Mouse (Mus musculus): ENCODE results near the gene Ascc3. TPM values are rescaled to one million over a fixed set of nuclear protein-coding genes. Genes with fewer than 3 reads are reported as not detected.

The Ascc3 gene
- polyA plus RNA-seq, 1 experiment from 2014 or later: 28.8 TPM

GRCm38 (mm10) chr10:50704898-50705297 is 112.4 kb downstream of the Ascc3 start:
- no peak overlapping the region for H3K9ac ChIP-seq (ENCODE audit: low read depth, low read length)
- H3K36me3 ChIP-seq (ENCODE audit: control insufficient read depth, insufficient read depth, low read length): no peaks in the 10 kb centered on the region
- H3K4me2 ChIP-seq: no peak overlapping the region
- no peaks in the 10 kb centered on the region for H3K4me1 ChIP-seq (ENCODE audit: control insufficient read depth, insufficient read depth, low read length)
- WGBS (ENCODE audit: insufficient replicate concordance): 91% methylated on average over 3 of the region's 3 CpGs
- no peak overlapping the region for H3K27ac ChIP-seq (ENCODE audit: low read depth, low read length)
- H3K9me3 ChIP-seq (replicated peaks; ENCODE audit: control insufficient read depth, low read length): no peaks in the 10 kb centered on the region
- H3K27me3 ChIP-seq (ENCODE audit: control insufficient read depth, insufficient read depth, low read length): no peaks in the 10 kb centered on the region
- no peak for ATAC-seq (replicated peaks; ENCODE audit: insufficient number of reproducible peaks, low FRiP score, low TSS enrichment)
- H3K4me3 ChIP-seq (ENCODE audit: low read depth, low read length): no peak overlapping the region

GRCm38 (mm10) chr10:50711286-50711685 is 118.8 kb downstream of the Ascc3 start:
- H3K27me3 ChIP-seq (ENCODE audit: control insufficient read depth, insufficient read depth, low read length): no peaks in the 10 kb centered on the region
- no peak for ATAC-seq (replicated peaks; ENCODE audit: insufficient number of reproducible peaks, low FRiP score, low TSS enrichment)
- H3K27ac ChIP-seq (ENCODE audit: low read depth, low read length): no peak overlapping the region
- 87% methylated on average over 3 of the region's 3 CpGs for WGBS (ENCODE audit: insufficient replicate concordance)
- no peaks in the 10 kb centered on the region for H3K9me3 ChIP-seq (replicated peaks; ENCODE audit: control insufficient read depth, low read length)
- H3K4me2 ChIP-seq: no peak overlapping the region
- H3K4me3 ChIP-seq (ENCODE audit: low read depth, low read length): no peak overlapping the region
- H3K36me3 ChIP-seq (ENCODE audit: control insufficient read depth, insufficient read depth, low read length): no peaks in the 10 kb centered on the region
- H3K4me1 ChIP-seq (ENCODE audit: control insufficient read depth, insufficient read depth, low read length): no peaks in the 10 kb centered on the region
- H3K9ac ChIP-seq (ENCODE audit: low read depth, low read length): no peak overlapping the region

- ATAC-seq (replicated peaks; ENCODE audit: insufficient number of reproducible peaks, low FRiP score, low TSS enrichment): no peak
- H3K9ac ChIP-seq (ENCODE audit: low read depth, low read length): no peak overlapping the region
- WGBS (ENCODE audit: insufficient replicate concordance): 92% methylated on average over 1 of the region's 1 CpGs
Measured at GRCm38 (mm10) chr10:50711765-50712164, 119.3 kb downstream of the Ascc3 start.

GRCm38 (mm10) chr10:50733459-50733858 is 141.0 kb downstream of the Ascc3 start:
- ATAC-seq (replicated peaks; ENCODE audit: insufficient number of reproducible peaks, low FRiP score, low TSS enrichment): no peak

More at GRCm38 (mm10) chr10:50711765-50712164, 119.3 kb downstream of the Ascc3 start:
- H3K27me3 ChIP-seq (ENCODE audit: control insufficient read depth, insufficient read depth, low read length): no peaks in the 10 kb centered on the region
- no peaks in the 10 kb centered on the region for H3K36me3 ChIP-seq (ENCODE audit: control insufficient read depth, insufficient read depth, low read length)
- H3K4me1 ChIP-seq (ENCODE audit: control insufficient read depth, insufficient read depth, low read length): no peaks in the 10 kb centered on the region
- no peak overlapping the region for H3K4me3 ChIP-seq (ENCODE audit: low read depth, low read length)
- H3K4me2 ChIP-seq: no peak overlapping the region
- H3K9me3 ChIP-seq (replicated peaks; ENCODE audit: control insufficient read depth, low read length): no peaks in the 10 kb centered on the region
- no peak overlapping the region for H3K27ac ChIP-seq (ENCODE audit: low read depth, low read length)

GRCm38 (mm10) chr10:50762069-50762468 is 169.6 kb downstream of the Ascc3 start:
- no peaks in the 10 kb centered on the region for H3K27me3 ChIP-seq (ENCODE audit: control insufficient read depth, insufficient read depth, low read length)
- H3K36me3 ChIP-seq (ENCODE audit: control insufficient read depth, insufficient read depth, low read length): no peaks in the 10 kb centered on the region
- H3K27ac ChIP-seq (ENCODE audit: low read depth, low read length): no peak overlapping the region
- no peaks in the 10 kb centered on the region for H3K4me1 ChIP-seq (ENCODE audit: control insufficient read depth, insufficient read depth, low read length)
- H3K9ac ChIP-seq (ENCODE audit: low read depth, low read length): no peak overlapping the region
- no peak overlapping the region for H3K4me2 ChIP-seq
- H3K4me3 ChIP-seq (ENCODE audit: low read depth, low read length): no peak overlapping the region
- ATAC-seq (replicated peaks; ENCODE audit: insufficient number of reproducible peaks, low FRiP score, low TSS enrichment): no peak
- H3K9me3 ChIP-seq (replicated peaks; ENCODE audit: control insufficient read depth, low read length): no peaks in the 10 kb centered on the region
- WGBS (ENCODE audit: insufficient replicate concordance): 82% methylated on average over 2 of the region's 2 CpGs

More at GRCm38 (mm10) chr10:50733459-50733858, 141.0 kb downstream of the Ascc3 start:
- Histone ChIP-seq H3K9me3 (replicated peaks; ENCODE audit: control insufficient read depth, low read length) (no peaks in the 10 kb centered on the region), H3K4me1 (ENCODE audit: control insufficient read depth, insufficient read depth, low read length) (no peaks in the 10 kb centered on the region), H3K27ac (ENCODE audit: low read depth, low read length) (no peak overlapping the region), H3K9ac (ENCODE audit: low read depth, low read length) (no peak overlapping the region), H3K27me3 (ENCODE audit: control insufficient read depth, insufficient read depth, low read length) (no peaks in the 10 kb centered on the region), H3K4me3 (ENCODE audit: low read depth, low read length) (no peak overlapping the region), H3K4me2 (no peak overlapping the region), H3K36me3 (ENCODE audit: control insufficient read depth, insufficient read depth, low read length) (no peaks in the 10 kb centered on the region)

GRCm38 (mm10) chr10:50762984-50763383 is 170.5 kb downstream of the Ascc3 start:
- Histone ChIP-seq H3K27ac (ENCODE audit: low read depth, low read length) (no peak overlapping the region), H3K36me3 (ENCODE audit: control insufficient read depth, insufficient read depth, low read length) (no peaks in the 10 kb centered on the region), H3K4me3 (ENCODE audit: low read depth, low read length) (no peak overlapping the region), H3K9me3 (replicated peaks; ENCODE audit: control insufficient read depth, low read length) (no peaks in the 10 kb centered on the region), H3K4me1 (ENCODE audit: control insufficient read depth, insufficient read depth, low read length) (no peaks in the 10 kb centered on the region), H3K4me2 (no peak overlapping the region), H3K27me3 (ENCODE audit: control insufficient read depth, insufficient read depth, low read length) (no peaks in the 10 kb centered on the region), H3K9ac (ENCODE audit: low read depth, low read length) (no peak overlapping the region)
- 89% methylated on average over 2 of the region's 2 CpGs for WGBS (ENCODE audit: insufficient replicate concordance)
- ATAC-seq (replicated peaks; ENCODE audit: insufficient number of reproducible peaks, low FRiP score, low TSS enrichment): no peak

- H3K27me3 ChIP-seq (ENCODE audit: control insufficient read depth, insufficient read depth, low read length): no peaks in the 10 kb centered on the region
- H3K9me3 ChIP-seq (replicated peaks; ENCODE audit: control insufficient read depth, low read length): no peaks in the 10 kb centered on the region
- H3K4me2 ChIP-seq: no peak overlapping the region
- no peak overlapping the region for H3K4me3 ChIP-seq (ENCODE audit: low read depth, low read length)
- H3K4me1 ChIP-seq (ENCODE audit: control insufficient read depth, insufficient read depth, low read length): no peaks in the 10 kb centered on the region
- H3K27ac ChIP-seq (ENCODE audit: low read depth, low read length): no peak overlapping the region
- 83% methylated on average over 7 of the region's 7 CpGs for WGBS (ENCODE audit: insufficient replicate concordance)
- no peaks in the 10 kb centered on the region for H3K36me3 ChIP-seq (ENCODE audit: control insufficient read depth, insufficient read depth, low read length)
- no peak for ATAC-seq (replicated peaks; ENCODE audit: insufficient number of reproducible peaks, low FRiP score, low TSS enrichment)
- H3K9ac ChIP-seq (ENCODE audit: low read depth, low read length): no peak overlapping the region
Measured at GRCm38 (mm10) chr10:50763457-50764310, 171.2 kb downstream of the Ascc3 start.

- 73% methylated on average over 2 of the region's 2 CpGs for WGBS (ENCODE audit: insufficient replicate concordance)
- H3K4me2 ChIP-seq: no peak overlapping the region
- H3K27ac ChIP-seq (ENCODE audit: low read depth, low read length): no peak overlapping the region
- no peaks in the 10 kb centered on the region for H3K36me3 ChIP-seq (ENCODE audit: control insufficient read depth, insufficient read depth, low read length)
- H3K9me3 ChIP-seq (replicated peaks; ENCODE audit: control insufficient read depth, low read length): no peaks in the 10 kb centered on the region
- H3K4me3 ChIP-seq (ENCODE audit: low read depth, low read length): no peak overlapping the region
- no peak overlapping the region for H3K9ac ChIP-seq (ENCODE audit: low read depth, low read length)
- no peaks in the 10 kb centered on the region for H3K4me1 ChIP-seq (ENCODE audit: control insufficient read depth, insufficient read depth, low read length)
- ATAC-seq (replicated peaks; ENCODE audit: insufficient number of reproducible peaks, low FRiP score, low TSS enrichment): no peak
- H3K27me3 ChIP-seq (ENCODE audit: control insufficient read depth, insufficient read depth, low read length): no peaks in the 10 kb centered on the region
Measured at GRCm38 (mm10) chr10:50772811-50773210, 180.3 kb downstream of the Ascc3 start.

GRCm38 (mm10) chr10:50773846-50774245 is 181.4 kb downstream of the Ascc3 start:
- Histone ChIP-seq H3K27me3 (ENCODE audit: control insufficient read depth, insufficient read depth, low read length) (no peaks in the 10 kb centered on the region), H3K4me2 (no peak overlapping the region), H3K9me3 (replicated peaks; ENCODE audit: control insufficient read depth, low read length) (no peaks in the 10 kb centered on the region), H3K27ac (ENCODE audit: low read depth, low read length) (no peak overlapping the region), H3K4me1 (ENCODE audit: control insufficient read depth, insufficient read depth, low read length) (no peaks in the 10 kb centered on the region), H3K9ac (ENCODE audit: low read depth, low read length) (no peak overlapping the region), H3K36me3 (ENCODE audit: control insufficient read depth, insufficient read depth, low read length) (no peaks in the 10 kb centered on the region), H3K4me3 (ENCODE audit: low read depth, low read length) (no peak overlapping the region)
- WGBS (ENCODE audit: insufficient replicate concordance): 72% methylated on average over 2 of the region's 2 CpGs
- ATAC-seq (replicated peaks; ENCODE audit: insufficient number of reproducible peaks, low FRiP score, low TSS enrichment): no peak

Data from heart, embryonic 11.5 days (tissue).